Mouse (Mus musculus): ENCODE measurements around the gene Iqgap3. TPM values are rescaled to one million over a fixed set of nuclear protein-coding genes. Genes with fewer than 3 reads are reported as not detected.
A peak's percentile ranks its signal among the peaks of the same experiment; 100 is the strongest.

The Iqgap3 gene
- total RNA-seq, 2 experiments from 2014 or later = 16.3 to 26.3 TPM

DNA sequence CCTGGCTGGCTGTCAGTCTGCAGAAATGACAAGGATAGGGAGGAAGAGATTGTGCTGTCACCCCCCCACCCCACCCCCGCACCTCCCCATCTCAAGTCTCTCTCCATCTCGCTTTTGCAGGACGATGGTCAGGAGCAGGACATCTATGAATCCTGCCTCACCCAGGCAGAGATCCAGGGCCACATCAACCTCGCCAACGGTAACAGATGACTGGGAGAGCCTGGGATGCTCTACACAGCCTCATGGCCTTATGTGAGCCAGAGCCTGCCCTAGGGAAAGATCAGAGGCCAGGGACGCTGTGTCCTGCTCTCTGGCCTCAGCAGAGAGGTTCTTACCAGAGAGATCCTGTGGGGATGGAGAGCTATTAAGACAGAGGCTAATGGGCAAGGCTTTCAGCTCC lies 8.8 kb downstream of the Iqgap3 start:
- ATAC-seq (ENCODE audit: poor library complexity, severe bottlenecking) = no peak

DNA sequence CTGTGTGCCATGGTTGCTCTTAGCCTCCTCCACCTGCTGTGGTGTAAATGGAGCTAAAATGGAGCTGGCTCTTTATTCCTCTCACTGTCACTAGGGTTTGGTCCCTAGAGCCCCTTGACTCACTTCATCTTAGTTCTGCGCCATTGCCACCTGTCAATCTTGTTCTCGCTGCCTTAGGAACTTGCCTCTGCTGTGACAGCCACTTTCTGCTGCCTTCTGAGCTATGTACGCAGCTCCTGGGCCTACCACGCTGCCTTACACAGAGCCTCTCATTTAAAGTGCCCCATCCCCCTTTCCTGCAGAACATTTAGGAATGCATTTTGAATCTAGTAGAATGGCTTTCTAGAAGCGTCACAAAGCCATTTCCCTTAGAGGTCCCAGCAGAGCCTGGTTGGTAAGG lies 12.4 kb downstream of the Iqgap3 start:
- no peak for ATAC-seq (ENCODE audit: poor library complexity, severe bottlenecking)

DNA sequence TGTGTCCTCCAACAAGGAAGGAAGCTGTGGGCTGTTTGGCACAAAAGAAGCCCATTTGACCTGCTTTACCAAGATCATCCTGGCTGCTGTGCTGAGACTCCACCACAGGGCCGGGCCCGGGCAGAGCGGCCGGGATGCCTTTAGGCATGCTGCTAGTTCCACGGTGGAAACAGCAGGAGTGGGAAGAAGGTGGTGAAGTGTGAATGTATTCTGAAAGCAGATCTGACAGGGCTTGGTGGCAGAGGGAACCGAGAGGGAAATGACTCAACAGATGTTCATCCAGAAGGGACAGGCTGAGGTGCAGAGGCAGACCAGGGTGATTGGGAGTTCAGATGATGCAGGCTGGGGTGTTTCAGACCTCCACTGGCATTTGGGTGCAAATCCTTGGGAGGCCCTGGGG lies 15.9 kb downstream of the Iqgap3 start:
- no peak for ATAC-seq (ENCODE audit: poor library complexity, severe bottlenecking)

DNA sequence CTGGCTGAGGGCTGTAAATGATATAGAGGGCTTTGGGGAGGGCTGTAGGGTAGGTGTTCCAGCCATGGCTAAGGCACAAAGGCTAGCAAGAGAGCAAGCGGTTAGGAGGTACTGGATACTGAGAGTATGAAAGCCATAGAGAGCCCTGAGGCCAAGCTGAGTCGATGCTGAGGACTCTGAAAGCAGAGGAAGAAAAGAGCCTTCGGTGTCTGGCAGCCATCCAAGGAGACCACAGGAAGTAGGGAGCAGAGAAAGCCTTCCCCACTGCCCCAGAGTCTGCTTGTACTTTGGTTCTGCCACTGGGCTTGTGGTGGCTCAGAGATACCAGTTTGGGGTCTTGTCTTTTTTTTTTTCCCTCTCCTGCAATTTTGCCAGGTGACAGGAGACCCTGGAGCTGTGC lies 18.5 kb downstream of the Iqgap3 start:
- no peak for ATAC-seq (ENCODE audit: poor library complexity, severe bottlenecking)

DNA sequence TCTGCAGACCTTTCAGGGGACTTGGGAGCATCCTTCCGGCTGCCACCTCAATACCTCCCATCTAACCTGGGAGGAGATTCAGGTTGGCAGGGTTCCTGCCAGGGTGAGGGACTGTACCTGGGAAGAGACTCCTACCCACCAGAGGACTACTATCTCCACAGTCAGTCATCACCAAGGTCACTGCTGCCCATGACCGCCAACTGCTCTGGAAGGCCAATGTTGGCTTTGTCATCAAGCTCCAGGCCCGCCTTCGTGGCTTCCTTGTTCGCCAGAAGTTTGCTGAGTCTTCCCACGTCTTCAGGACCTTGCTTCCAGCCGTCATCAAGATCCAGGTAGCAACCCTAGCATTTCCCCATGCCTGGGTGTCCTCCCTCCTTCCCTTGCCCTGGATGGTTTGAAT lies 20.0 kb downstream of the Iqgap3 start:
- no peak for ATAC-seq (ENCODE audit: poor library complexity, severe bottlenecking)

DNA sequence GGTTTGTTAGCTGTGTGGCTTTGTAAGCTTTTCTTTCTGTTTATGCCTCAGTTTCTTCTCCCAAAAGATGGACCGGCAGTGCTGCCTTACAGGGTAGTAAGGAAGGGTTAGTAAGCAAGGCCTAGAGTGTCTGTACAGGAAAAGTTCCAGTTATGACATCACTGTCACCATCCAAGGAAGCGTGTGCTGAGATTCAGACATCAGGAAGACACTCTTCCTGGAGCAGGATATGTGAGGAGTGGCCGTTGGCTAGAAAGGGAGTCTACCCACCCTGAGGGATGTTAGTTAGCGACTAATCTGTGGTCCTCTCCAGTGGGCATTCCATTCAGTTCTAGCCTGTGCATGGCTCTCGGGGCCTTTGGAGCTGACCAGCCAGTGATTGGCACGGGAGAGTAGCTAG lies 20.4 kb downstream of the Iqgap3 start:
- ATAC-seq (ENCODE audit: poor library complexity, severe bottlenecking) = no peak

DNA sequence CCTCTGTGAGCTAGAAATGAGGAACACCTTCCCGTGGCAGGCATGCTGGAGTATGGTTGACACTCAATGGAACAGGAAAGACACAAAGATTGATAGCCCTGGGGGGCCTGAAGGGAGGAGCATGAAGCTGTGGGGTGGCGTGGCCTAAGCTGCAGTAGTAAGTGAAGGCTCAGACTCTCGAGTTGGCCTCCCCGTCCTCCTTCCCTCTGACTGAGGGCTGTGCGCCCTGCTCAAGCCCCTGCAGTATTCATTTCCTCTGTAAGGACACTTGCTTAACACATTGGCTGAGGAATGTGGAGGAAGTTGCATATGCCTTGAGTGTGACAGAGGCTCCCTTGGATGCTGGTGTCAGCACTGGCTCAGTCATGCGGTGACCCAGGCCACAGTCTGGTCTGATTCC lies 20.8 kb downstream of the Iqgap3 start:
- ATAC-seq (ENCODE audit: poor library complexity, severe bottlenecking) = peak; percentile 49

DNA sequence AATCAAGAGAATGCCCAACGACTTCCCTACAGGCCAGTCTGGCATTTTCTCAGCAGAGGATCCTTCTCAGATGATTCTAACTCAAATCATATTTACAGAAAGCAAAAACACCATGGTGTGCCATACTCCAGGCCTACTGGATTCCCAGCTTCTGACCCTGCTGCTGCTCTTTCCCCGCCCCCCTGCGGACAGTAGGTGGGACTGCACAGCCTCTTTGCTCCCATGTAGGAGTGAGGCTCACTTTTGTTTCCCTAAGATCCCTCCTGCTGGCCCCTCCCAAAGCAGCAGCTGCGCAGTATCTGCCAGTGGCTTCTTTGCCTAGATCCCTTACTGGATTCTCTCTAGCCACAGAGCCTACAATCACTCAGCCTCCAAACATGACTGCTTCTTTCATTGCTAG lies 24.4 kb downstream of the Iqgap3 start:
- ATAC-seq (ENCODE audit: poor library complexity, severe bottlenecking) = no peak

DNA sequence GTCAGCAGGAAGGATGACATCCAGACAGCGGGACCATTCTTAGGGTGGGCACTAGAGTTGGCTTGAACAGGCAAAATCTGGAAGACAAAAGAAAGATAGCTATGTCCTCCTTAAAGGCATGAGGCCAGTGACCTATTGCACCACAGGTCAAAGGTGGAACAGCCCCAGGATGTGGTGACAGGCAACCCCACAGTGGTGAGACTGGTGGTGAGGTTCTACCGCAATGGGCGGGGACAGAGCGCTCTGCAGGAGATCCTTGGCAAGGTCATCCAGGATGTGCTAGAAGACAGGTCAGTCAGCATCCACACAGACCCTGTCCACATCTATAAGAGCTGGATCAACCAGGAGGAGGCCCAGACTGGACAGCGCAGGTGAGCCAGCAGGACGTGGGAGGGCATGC lies 27.4 kb downstream of the Iqgap3 start:
- ATAC-seq (ENCODE audit: poor library complexity, severe bottlenecking) = peak; percentile 86

DNA sequence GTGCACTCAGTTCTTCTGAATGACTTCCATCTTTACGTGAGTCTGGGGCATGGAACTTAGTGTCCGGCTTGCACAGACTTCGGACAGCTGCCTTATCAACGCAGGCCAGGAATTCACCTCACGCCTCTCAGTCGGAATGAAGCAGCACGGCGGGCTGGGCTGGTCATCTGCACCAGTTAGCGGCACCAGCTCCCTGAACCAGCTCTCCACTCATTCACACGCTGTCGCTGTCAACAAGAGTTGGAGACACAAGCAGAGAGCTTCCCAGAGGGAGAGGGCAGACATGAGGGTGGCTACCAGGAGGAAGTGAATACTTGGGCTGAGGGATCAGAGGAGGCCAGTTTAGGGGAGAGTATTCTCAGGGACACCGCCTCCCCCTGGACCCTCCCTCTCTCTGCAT lies 32.6 kb downstream of the Iqgap3 start:
- ATAC-seq (ENCODE audit: poor library complexity, severe bottlenecking) = no peak

DNA sequence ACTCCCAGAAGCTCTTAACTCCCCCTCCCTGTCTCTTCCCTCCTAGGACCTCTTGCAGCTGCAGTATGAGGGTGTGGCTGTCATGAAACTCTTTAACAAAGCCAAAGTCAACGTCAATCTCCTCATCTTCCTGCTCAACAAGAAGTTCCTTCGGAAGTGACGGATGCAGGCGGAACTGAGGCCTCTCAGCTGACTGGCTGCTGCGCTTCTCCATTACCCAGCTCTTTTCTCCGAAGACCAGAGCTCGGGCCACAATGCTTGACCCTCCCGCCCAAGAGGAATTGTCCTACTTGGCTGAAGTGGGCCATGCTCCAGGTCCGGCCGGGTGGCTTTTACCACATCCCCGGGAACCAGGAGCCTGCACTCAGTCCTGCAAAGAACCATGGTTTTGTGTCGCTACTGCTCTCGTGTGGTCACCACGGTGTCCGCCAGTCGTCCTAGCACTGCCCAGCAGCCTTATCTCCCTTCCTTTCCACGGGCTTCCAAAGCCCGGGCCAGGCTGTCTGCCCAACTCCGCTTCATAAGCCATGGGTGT lies 38.4 kb downstream of the Iqgap3 start:
- no peak for ATAC-seq (ENCODE audit: poor library complexity, severe bottlenecking)

DNA sequence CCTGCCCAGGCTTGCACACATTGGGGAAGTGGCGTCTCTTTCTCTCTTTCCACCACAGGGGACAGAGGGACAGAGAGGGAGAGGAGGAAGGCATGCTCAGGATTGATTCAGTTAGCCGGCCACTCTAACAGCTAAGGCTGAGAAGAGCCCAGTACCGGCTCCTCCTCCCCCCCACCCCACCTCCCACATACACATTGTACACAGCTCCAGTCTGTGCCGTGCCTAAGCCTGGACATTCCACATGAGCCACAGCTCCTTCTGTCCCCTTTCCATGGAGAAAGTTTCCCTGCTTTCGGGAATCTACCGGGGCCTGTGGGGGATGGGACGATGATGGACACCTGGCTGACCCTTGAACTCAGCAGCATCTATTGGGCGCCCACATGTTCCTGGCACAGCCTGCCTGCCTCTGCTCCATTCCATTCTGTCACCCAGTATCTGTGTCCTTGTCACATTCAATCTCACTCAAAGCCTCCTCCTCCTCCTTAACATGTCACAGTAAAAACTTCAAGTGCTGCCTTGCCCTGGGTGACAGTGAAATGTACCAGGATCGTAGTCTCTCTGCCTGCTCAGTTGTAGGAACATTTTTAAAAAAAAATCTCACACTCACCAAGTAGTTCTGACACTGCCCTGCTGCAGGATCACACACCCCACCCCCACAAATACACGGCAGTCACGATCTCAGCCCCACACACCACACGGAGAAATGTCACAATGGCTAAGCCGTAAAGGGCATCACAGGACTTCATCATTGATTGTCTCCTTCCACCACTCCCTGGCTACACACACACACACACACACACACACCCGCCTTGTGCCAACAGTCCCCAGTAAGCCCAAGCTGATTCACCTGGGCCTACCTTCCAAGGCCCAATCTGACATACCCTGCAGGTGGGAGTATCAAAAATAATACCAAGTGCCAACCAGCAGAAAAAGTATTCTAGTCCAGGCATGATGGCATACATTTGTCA lies 39.7 kb downstream of the Iqgap3 start:
- ATAC-seq (ENCODE audit: poor library complexity, severe bottlenecking) = no peak

DNA sequence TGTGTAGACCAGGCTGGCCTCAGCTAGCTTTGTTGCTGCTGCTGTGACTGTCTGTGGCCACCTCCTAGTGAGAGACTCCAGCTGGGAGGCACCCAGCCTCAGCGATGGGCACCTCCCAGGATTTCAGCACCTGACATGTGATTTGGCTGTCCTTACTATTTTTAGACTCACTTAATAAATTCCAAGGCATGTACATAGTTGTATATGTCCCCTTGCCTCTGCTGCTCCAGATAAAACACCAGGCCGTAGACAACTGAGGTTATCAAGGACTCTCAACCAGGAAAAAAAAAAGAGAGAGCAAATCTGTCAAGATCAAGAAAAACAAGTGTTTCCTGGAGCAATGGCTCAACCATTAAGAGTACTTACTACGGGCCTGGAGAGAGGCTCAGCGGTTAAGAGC lies 43.4 kb downstream of the Iqgap3 start:
- ATAC-seq (ENCODE audit: poor library complexity, severe bottlenecking) = no peak

DNA sequence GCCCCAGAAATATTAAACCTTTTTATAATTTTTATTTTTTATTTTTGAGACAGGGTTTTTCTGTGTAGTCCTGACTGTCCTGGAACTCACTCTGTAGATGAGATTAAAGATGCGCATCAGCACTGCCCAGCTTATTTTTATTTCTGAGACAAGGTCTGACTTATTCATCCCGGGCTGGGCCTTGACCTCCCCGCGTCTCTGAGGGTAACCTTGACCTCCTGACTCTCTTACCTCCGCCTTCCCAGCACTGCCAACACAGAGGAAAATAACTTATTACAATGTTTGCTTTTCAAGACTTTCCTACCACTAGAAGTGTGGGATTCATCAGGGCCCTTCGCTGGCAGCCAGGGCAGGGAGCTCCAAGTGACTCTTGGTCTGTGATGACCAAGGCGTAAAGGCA lies 44.4 kb downstream of the Iqgap3 start:
- ATAC-seq (ENCODE audit: poor library complexity, severe bottlenecking) = no peak

DNA sequence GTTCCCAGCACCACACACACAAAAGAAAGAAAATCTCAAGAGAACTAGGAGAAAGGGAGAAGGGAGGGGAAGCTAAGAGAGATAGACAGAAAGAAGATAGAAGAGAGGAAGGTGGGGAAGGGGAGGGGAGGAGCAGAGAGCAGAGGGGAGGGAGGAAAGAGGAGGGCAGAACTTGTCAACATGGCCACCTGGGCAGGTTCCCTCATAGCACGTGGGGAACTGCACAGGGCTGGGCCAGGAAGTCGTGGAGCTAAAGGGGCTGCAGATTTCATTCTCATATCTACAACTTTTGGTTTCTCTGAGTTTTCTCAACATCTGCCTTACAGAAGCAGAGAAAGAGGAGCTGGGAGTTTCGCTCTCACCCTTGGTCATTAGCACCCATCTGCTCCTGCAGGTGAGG lies 45.9 kb downstream of the Iqgap3 start:
- no peak for ATAC-seq (ENCODE audit: poor library complexity, severe bottlenecking)

DNA sequence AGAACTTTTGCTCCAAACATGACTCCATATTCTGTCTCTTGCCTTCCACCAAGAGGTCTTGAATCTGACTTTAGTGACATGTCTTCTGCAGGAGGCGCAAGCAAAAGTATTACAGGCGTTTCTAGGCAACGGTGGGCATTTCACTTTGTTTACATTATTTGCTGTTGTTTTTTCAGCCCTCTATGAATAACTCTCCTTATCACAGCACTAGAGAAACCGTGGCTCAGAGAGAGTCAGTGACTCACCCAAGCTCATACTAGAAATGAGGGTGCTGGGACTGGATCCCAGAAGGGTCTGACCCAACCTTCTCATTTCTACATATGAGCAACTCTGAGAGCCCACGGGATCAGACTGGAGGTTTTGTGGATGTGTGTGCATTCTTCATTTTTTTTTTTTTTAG lies 46.3 kb downstream of the Iqgap3 start:
- no peak for ATAC-seq (ENCODE audit: poor library complexity, severe bottlenecking)

DNA sequence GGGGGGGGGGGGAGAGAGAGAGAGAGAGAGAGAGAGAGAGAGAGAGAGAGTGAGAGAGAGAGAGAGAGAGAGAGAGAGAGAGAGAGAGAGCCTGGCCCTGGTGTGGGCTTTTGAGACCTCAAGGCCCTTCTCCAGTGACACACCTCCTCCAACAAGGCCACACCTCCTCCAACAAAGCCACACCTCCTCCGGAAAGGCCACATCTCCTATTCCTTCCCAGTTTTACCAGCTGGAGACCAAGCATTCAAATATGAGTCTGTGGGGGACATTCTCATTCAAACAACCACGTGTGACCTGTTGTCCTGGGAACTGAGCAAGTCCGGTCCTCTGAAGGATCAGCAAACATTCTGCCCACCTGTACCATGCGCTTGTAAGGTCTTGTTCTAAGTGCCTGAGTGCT lies 47.2 kb downstream of the Iqgap3 start:
- no peak for ATAC-seq (ENCODE audit: poor library complexity, severe bottlenecking)

DNA sequence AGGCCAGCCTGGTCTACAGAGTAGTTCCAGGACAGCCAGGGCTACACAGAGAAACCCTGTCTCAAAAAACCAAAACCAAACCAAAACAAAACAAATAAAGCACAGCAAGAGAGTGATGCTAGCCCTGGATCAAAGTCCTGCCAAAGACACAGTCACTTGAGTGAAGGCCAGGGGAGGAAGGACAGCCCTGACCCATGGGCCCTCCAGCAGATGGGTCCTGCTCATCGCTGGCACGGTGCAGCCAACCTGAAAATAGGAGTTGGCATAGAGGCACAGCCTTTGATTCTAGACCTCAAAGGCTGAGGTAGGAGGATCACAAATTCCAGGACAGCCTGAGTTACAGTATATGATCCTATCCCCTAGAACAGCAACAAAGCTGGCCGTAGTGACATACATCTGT lies 49.3 kb downstream of the Iqgap3 start:
- ATAC-seq (ENCODE audit: poor library complexity, severe bottlenecking) = no peak

DNA sequence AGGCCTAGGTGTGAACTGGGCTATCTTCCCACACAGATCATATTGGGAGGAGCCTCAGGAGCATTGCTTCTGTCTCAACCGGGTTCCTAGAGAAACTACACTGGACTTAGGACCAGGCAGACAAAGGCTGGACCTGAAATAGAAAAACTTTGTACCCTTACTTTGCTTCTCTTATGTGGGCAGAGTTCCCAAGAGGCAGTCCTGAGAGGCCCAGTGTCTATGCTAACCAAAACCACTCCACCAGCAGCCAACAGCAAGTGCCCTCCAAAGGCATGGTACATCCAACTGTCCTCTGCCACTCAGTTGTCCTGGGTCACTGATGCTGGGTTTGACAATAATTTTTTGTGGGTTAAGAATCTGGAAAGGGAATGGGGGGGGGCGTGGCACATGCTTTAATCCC lies 50.7 kb downstream of the Iqgap3 start:
- no peak for ATAC-seq (ENCODE audit: poor library complexity, severe bottlenecking)

DNA sequence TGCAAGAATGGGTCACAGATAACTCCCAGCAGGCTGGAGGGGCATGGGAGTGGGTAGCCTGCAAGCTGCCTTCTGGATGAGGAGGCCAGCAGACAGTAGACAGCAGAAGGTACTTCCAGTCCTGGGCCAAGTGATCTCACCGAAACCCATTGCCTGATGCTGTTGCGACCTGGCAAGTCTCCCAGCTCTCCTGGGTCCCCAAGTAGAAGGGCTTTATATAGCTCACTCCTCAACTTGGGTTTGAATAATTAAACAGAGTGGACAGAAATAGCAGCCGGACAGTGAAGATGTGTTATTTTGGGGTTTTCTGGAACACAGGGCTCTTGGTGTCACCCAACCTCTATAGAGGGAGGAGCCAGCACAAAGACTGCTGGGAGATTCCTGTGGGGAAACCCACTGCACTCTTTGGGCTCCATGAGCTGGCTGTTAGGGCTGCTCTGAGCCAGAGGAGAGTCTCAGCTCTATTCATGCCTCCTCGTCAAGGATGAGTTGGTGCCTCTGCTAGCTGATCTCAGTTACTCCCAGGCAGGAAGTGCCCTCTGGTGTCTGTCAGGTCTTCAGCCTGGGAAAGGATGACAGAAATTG lies 51.5 kb downstream of the Iqgap3 start:
- ATAC-seq (ENCODE audit: poor library complexity, severe bottlenecking) = no peak

DNA sequence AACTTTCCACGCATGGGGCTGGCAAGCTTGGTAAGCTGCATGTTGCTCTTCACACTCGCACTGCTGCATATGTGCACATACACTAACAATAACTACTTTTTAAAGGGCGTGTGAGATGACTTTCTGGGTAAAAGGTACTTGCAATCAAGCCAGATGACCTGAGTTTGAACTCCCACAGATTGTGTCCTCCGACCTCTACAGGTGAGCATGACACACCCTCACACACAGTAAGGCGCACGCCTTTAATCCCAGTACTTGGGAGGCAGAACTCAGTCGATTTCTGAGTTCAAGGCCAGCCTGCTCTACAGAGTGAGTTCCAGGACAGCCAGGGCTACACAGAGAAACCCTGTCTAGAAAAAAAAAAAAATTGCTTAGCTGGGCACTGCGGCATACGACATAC lies 54.6 kb downstream of the Iqgap3 start:
- no peak for ATAC-seq (ENCODE audit: poor library complexity, severe bottlenecking)

DNA sequence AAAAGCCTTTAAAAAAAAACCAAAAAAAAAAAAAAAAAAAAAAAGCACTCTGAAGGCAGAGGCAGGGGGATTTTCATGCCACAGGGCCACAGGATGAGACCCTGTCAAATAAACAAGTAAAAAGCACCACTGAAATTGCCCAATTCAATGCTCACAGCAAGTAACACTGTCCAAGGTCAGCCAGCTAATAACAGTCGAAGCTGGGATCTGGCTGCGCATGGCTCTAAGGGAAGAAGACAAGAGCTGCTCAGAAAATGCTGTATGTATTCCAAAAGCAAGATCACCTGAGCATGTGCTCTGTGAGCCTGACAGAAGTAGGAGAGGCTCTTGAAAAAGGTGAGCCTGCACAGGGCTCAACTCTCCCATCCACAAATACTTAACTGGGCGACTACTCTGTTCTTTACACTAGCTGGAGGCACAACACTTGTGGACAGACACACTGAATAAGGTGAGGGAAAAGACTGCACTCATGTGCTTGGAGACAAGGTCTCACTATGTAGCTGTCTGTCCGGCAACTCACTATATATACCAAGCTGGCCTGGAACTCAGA lies 55.2 kb downstream of the Iqgap3 start:
- ATAC-seq (ENCODE audit: poor library complexity, severe bottlenecking) = no peak
